Mouse (Mus musculus): ENCODE data around the gene Nrn1.

Nrn1 gene

GRCm38 (mm10) chr13:36724533-36725470, 10.1 kb downstream of the Nrn1 start:
- DNase-seq (ENCODE audit: low spot score in 2 of 2) = peak; percentile 81 to 85

- peak in 1 of 2 experiments; percentile 26 for DNase-seq (ENCODE audit: low spot score in 2 of 2)
Measured at GRCm38 (mm10) chr13:36723726-36724300, 11.1 kb downstream of the Nrn1 start.

GRCm38 (mm10) chr13:36722309-36722708, 12.6 kb downstream of the Nrn1 start:
- no peak for DNase-seq (ENCODE audit: low spot score in 2 of 2)

GRCm38 (mm10) chr13:36720297-36721017, 14.5 kb downstream of the Nrn1 start:
- no peak for DNase-seq (ENCODE audit: low spot score in 2 of 2)

GRCm38 (mm10) chr13:36717376-36717775, 17.6 kb downstream of the Nrn1 start:
- DNase-seq (ENCODE audit: low spot score in 2 of 2) = no peak

GRCm38 (mm10) chr13:36716708-36717107, 18.2 kb downstream of the Nrn1 start:
- DNase-seq (ENCODE audit: low spot score in 2 of 2) = no peak

- DNase-seq (ENCODE audit: low spot score in 2 of 2) = no peak
Measured at GRCm38 (mm10) chr13:36714101-36714500, 20.8 kb downstream of the Nrn1 start.

- no peak for DNase-seq (ENCODE audit: low spot score in 2 of 2)
Measured at GRCm38 (mm10) chr13:36707088-36707690, 27.7 kb downstream of the Nrn1 start.

GRCm38 (mm10) chr13:36696351-36696771, 38.6 kb downstream of the Nrn1 start:
- peak; percentile 31 to 34 for DNase-seq (ENCODE audit: low spot score in 2 of 2)

- DNase-seq (ENCODE audit: low spot score in 2 of 2) = peak in 1 of 2 experiments; percentile 34
Measured at GRCm38 (mm10) chr13:36695516-36696201, 39.3 kb downstream of the Nrn1 start.

GRCm38 (mm10) chr13:36683581-36683980, 51.4 kb downstream of the Nrn1 start:
- DNase-seq (ENCODE audit: low spot score in 2 of 2) = no peak

- DNase-seq (ENCODE audit: low spot score in 2 of 2) = no peak
Measured at GRCm38 (mm10) chr13:36680690-36681355, 54.1 kb downstream of the Nrn1 start.

GRCm38 (mm10) chr13:36679345-36679744, 55.6 kb downstream of the Nrn1 start:
- no peak for DNase-seq (ENCODE audit: low spot score in 2 of 2)

Measured in right cerebral cortex, postnatal 10 days (tissue).